Mouse (Mus musculus) left cerebral cortex, adult 2 months (tissue): ENCODE data around the gene Mturn. TPM values are rescaled to one million over a fixed set of nuclear protein-coding genes. Genes with fewer than 3 reads are reported as not detected.

ENCODE experiments used
- DNase-seq, 2 experiments: peaks; one replicate each; pipeline ENCODE4 v3.0.0; 2021 to 2022; ENCODE audit warnings: low spot score in 2 of 2, mixed read lengths in 1 of 2; ENCODE audit errors: extremely low spot score in 1 of 2
- H3K27ac ChIP-seq: fragments of 200-600 bp; 2 replicates; pipeline ENCODE4 v1.8.1; 2022
- H3K4me3 ChIP-seq: fragments of 200-600 bp; 2 replicates; pipeline ENCODE4 v1.8.1; 2022
- CTCF ChIP-seq: fragments of 200-600 bp; IDR thresholded peaks from 2 replicates; pipeline ENCODE4 v1.8.1; 2022; ENCODE audit warnings: antibody characterized with exemption, mild to moderate bottlenecking, moderate library complexity
- intact Hi-C: fragments of 180-260 bp; cut with DNase I; formaldehyde crosslinking; loops from one replicate; pipeline ENCODE4 v1.15.1; 2025
- total RNA-seq, 2 experiments: library from RNA; stranded (reverse); gene quantifications; 2 replicates each; pipeline ENCODE4 v1.2.3; 2021

Gene Mturn
- total RNA-seq, 2 experiments from 2014 or later = 98.5 to 99.6 TPM

DNA sequence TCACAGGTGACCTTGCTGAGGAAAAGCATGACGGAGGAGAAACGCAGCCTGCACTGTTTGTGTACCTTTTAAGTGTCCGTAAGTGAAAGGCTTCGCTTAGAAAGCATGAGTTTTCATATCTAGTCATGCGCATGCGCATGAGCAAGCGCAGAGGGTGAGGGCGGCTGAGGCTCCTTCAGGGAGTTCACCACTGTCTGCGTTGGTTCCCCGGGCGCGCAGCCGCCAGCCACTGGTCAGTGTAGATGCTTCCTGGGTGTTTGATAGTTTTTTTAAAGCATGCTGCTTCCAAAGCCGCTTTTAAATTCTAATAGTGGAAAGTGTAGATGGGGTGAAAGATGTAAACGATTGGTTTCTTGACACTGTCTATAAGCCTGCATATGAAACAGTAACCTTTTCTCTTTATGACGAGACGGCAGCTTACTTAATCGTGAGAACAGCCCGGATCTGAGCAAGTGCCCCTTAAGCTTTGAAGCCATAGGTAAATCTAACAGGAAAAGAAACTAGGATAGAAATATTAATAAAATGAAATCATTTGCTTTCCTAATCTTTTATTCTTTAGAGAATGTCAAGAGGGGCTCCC lies 18.1 kb downstream of the Mturn start:
- no peak for TF ChIP-seq CTCF
- DNase-seq = peak; percentile 78 to 83
- intact Hi-C loops = loop anchor here (5.0 kb wide), 1 partner anchor 468 kb away; no protein-coding TSS in a partner anchor
- H3K4me3 ChIP-seq = peak overlapping the region; percentile 43
- H3K27ac ChIP-seq = peak overlapping the region; percentile 70

DNA sequence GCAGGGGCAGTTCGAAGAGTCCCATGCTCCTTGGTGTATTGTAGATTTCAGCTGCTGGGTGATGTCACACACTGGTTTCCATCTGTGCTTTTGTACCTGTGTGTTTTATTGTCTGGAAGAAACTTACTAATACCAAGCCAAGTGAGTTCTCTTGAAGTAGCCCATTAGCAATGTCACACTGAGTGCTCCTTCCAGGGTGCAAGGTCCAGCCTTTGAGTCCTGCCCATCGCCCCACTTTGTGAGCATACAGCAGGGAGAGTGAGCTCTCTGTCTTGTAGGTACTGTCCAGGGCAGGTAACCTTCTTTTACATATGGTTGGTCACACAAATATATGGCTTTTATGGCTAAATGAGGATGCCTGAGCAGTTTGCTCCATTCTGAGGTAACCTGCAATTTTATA lies 19.1 kb downstream of the Mturn start:
- no peak for DNase-seq
- intact Hi-C loops = loop anchor here (5.0 kb wide), 1 partner anchor 467 kb away; no protein-coding TSS in a partner anchor
- Histone ChIP-seq H3K27ac (no peak overlapping the region), H3K4me3 (no peak overlapping the region)
- TF ChIP-seq CTCF = no peak

DNA sequence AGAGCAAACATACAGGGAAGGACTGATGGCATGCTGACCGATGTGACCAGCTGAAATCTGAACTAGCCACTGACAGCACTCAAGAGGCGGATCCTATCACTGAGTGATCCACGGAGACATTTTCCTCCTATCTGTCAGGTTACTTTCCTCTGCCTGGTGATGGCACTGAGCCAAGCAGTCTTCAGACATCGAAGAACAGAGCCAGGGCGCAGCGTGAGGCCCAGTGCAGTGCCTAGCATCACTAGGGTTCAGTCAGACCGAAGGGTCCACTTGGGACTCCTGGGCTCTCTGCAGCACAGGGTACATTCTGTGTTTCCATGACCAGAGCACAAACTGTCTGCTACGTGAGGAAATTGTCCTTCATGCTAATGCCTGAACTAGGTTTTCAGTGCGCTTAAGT lies 20.5 kb downstream of the Mturn start:
- DNase-seq = no peak
- Histone ChIP-seq H3K27ac (no peak overlapping the region), H3K4me3 (no peak overlapping the region)
- intact Hi-C loops = loop anchor here (5.0 kb wide), 1 partner anchor 465 kb away; no protein-coding TSS in a partner anchor
- no peak for TF ChIP-seq CTCF

DNA sequence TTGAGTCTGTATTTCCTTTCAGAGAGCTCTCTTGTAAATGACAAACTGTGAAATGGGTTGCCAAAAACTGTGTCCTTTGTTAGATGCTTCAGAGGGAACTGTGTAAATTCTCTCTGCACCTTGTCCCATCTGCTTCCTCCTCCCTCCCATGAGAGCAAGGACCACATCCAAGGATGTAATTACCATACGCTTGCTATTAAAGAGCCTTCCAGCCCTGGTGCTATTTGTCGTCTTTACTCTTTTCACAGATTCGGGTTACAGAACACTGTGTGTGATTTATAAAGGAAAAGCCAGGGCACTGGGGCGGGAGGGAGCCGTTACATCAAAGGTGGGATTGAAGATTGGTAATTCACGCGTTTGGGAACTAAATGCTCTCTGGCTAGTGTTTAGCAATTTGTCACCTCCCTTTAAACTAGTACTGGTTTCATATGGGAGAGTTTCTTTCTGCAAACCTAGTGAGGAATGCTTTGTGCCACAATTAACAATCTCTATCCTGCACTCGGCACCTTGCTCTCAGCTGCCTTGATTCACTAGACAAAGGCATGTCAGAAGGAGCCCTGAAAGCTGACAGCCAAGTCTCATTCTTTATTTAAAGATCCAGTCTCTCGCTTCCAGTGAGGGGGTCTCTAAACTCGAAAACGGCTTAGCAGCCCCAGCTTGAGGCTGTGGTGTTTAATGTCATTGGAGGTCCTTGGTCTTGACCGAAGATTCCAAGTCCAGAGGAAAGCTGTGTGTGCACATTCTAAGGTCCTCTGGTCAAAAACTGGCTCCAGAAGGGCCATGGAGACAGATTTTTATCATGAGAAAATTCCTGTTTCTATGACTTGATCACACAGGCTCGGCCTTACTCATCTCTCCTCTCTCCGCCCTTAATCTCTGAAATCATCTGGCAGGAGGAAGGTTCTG lies 22.5 kb downstream of the Mturn start:
- no peak overlapping the region for H3K27ac ChIP-seq
- H3K4me3 ChIP-seq = no peak overlapping the region
- intact Hi-C loops = loop anchor here (5.0 kb wide), 1 partner anchor 463 kb away; no protein-coding TSS in a partner anchor
- DNase-seq = no peak
- TF ChIP-seq CTCF = no peak

DNA sequence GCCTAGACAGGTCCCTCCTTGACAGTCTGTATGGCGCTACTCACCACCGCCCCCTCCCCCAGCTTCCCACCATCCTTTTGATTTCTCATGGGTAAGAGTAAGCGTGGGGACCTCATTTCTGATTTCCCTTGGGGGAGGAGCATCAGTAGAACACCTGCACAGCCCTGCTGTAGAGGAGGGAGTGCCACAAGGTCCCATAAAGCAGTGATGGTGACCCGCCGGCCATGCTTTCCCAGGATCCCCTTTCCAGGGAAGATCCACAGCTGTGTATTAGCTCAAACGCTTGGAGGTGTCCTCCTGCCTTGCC lies 23.1 kb downstream of the Mturn start:
- Histone ChIP-seq H3K27ac (no peak overlapping the region), H3K4me3 (no peak overlapping the region)
- no peak for DNase-seq
- intact Hi-C loops = loop anchor here (5.0 kb wide), 1 partner anchor 463 kb away; no protein-coding TSS in a partner anchor
- TF ChIP-seq CTCF = no peak

DNA sequence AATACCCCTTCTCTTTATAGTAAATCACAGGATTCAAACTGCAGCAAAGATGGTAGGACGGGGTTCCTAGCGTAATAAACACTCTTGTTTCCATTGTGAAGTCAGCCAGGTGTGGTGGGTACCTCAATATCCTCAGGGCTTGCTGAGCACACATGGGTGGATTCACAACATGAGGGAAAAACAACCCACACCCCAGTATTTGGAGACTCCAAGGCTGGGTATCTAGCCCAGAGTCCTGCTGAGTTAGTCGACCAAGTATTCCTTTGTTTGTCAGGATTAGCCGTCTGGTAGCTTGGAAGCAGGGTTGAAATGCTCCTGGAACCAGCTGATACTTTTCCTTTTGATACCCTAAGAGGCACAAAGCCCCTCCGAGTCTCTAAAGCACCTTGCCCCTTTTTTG lies 23.4 kb downstream of the Mturn start:
- intact Hi-C loops = loop anchor here (5.0 kb wide), 6 partner anchors 112 to 462 kb away; partner anchors contain the start of genes Ggct, Nod1 and Znrf2
- no peak for TF ChIP-seq CTCF
- Histone ChIP-seq H3K27ac (no peak overlapping the region), H3K4me3 (no peak overlapping the region)
- DNase-seq = no peak

DNA sequence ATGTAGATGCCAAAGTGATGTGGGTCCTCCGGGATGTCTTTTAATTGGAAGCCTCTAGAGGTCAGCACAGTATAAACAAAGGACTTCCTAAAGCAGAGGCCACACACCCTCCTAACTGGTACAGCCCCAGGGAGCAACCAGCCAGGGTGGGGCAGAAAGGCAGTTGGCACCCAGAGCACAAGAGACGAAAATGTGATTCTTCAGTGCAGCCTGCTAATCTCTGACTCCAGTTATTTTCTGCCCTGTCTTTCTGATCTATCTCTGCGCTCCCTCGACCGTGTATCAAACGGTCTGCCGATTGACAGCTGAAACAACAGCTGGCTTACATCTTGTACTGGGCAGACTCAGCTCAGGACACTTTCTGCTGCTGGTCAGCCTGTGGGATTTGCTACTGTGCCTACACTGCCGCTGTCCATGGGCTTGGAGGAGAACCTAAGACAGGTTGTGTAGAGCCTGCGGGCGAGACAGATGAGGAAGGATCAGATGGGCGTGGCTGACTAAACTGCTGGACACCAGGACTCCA lies 24.0 kb downstream of the Mturn start:
- Histone ChIP-seq H3K4me3 (peak overlapping the region; percentile 5; the same call in 1 of the 2 replicates), H3K27ac (no peak overlapping the region)
- no peak for DNase-seq
- TF ChIP-seq CTCF = peak; percentile 59
- intact Hi-C loops = loop anchor here (5.0 kb wide), 5 partner anchors 112 to 312 kb away; partner anchors contain the start of genes Ggct, Nod1 and Znrf2

DNA sequence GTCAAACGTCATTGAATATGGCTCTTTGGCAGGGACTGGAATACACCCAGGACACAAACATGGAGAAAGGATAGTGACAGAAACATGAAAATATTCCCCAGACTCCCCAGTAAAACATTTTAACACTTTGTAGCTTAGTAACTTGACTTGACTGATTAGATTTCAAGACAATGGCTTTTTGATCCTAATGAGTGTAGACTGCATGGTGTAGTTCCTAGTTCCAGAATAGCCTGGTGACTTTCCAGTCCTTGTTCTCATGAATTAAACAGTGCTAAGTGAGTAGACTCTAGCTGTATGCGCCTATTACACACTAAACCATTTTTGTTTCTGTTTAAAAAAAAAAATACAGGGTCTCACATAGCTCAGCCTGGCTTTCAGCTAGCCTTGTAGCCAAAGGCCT lies 24.7 kb downstream of the Mturn start:
- intact Hi-C loops = loop anchor here (5.0 kb wide), 5 partner anchors 111 to 311 kb away; partner anchors contain the start of genes Ggct, Nod1 and Znrf2
- no peak for DNase-seq
- Histone ChIP-seq H3K4me3 (no peak overlapping the region), H3K27ac (no peak overlapping the region)
- TF ChIP-seq CTCF = no peak

DNA sequence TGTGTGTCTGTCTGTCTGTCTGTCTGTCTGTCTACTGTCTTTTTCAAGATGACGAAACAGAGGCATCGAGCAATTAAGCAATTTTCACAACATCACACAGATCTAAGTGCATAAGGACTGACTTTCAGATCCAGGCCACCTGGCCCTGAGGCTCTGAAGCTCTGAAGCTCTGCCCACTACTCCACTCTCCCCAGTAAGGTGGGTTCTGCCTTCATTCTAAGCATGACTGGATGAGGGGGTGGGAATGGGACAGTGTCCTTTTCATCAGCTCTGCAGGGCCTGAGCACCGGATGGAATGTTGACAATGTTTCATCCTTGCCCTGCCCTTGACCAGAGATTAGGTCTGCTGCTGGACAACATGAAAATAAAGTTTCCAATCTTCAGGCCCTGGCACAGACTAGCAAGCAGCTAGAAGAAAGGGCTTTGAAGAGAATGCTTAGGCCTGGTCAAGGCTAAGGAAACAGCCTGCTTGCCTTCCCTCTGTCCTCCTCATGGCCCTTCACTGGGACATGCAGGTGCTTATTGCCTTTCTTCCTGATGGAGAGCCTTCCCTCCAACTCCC lies 25.3 kb downstream of the Mturn start:
- no peak for TF ChIP-seq CTCF
- no peak overlapping the region for H3K4me3 ChIP-seq
- intact Hi-C loops = loop anchor here (5.0 kb wide), 5 partner anchors 111 to 311 kb away; partner anchors contain the start of genes Ggct, Nod1 and Znrf2
- H3K27ac ChIP-seq = no peak overlapping the region
- DNase-seq = no peak

DNA sequence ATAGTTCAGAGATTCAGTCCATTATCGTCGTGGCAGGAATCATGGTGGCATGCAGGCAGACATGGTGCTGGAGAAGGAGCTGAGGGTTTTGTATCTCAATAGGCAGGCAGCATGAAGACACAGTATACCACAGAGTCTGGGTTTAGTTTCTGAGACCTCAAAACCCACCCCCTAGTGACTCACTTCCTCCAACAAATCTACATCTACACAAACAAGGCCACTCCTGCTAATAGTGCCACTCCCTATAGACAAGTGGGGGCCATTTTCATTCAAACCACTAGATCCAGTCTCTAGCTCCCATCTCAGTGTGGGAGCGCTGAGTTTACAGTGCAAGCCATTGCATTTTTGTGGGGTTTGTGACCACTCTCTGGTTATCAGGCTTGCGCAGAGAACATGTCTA lies 27.2 kb downstream of the Mturn start:
- no peak for DNase-seq
- Histone ChIP-seq H3K4me3 (no peak overlapping the region), H3K27ac (no peak overlapping the region)
- intact Hi-C loops = loop anchor here (5.0 kb wide), 5 partner anchors 109 to 309 kb away; partner anchors contain the start of genes Ggct, Nod1 and Znrf2
- TF ChIP-seq CTCF = no peak

DNA sequence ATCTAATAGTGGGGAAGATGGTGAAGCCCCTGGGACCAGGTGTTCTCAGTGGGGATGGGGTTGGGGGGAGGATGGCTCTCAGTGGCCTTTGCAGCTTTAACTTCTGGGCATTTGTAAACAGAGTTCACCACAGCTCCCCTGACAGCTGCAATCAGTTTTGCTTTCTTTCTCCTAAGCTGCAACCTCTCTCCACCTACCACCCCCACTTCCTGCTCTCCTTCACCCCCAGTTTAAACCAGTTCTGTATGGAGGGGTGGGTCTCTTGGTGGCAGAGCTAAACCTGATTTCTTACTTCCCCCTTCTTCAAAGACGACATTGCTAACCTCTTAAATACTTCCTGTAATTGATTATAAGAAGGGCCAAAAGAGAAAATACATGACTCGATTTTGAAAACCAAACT lies 34.3 kb downstream of the Mturn start:
- DNase-seq = no peak
- intact Hi-C loops = no loop called here

More for the DNA sequence above, 34.3 kb downstream of the Mturn start:
- TF ChIP-seq CTCF = no peak
- Histone ChIP-seq H3K27ac (no peak overlapping the region), H3K4me3 (no peak overlapping the region)
